Mouse (Mus musculus) stomach, embryonic 14.5 days (tissue): Measurements from ENCODE around the gene Nadk. TPM values are rescaled to one million over a fixed set of nuclear protein-coding genes. Genes with fewer than 3 reads are reported as not detected.
A peak's percentile ranks its signal among the peaks of the same experiment; 100 is the strongest.

ENCODE experiments used
- ATAC-seq: fragments of 200-750 bp; cut with Nextera tagmentation; 2 replicates; pipeline ENCODE4 v1.8.0; 2017; ENCODE audit warnings: low read depth, moderate TSS enrichment; ENCODE audit not compliant: insufficient number of reproducible peaks, insufficient read depth, low FRiP score
- H3K27ac ChIP-seq: fragments of 300-500 bp; sonication (generic); 2 replicates; pipeline ENCODE4 v1.5.1; 2014; ENCODE audit warnings: mild to moderate bottlenecking, low read length, moderate library complexity, mixed read lengths
- H3K27me3 ChIP-seq: fragments of 300-500 bp; sonication (generic); 2 replicates; pipeline ENCODE4 v1.6.1; 2014; ENCODE audit warnings: low read length, control low read depth, mixed read lengths; ENCODE audit not compliant: control insufficient read depth, insufficient read depth
- H3K36me3 ChIP-seq: fragments of 300-500 bp; sonication (generic); 2 replicates; pipeline ENCODE4 v1.6.1; 2014; ENCODE audit warnings: mild to moderate bottlenecking, control low read depth, low read length, moderate library complexity, mixed read lengths; ENCODE audit not compliant: control insufficient read depth, insufficient read depth
- H3K4me1 ChIP-seq: fragments of 300-500 bp; sonication (generic); 2 replicates; pipeline ENCODE4 v1.6.1; 2014; ENCODE audit warnings: low read length, control low read depth, mixed read lengths; ENCODE audit not compliant: control insufficient read depth, insufficient read depth
- H3K4me2 ChIP-seq: fragments of 300-500 bp; sonication (generic); replicated peaks from 2 replicates; pipeline ENCODE4 v1.6.1; 2014; ENCODE audit warnings: low read depth, low read length, control low read depth
- H3K4me3 ChIP-seq: fragments of 300-500 bp; sonication (generic); 2 replicates; pipeline ENCODE4 v1.5.1; 2014; ENCODE audit warnings: low read depth, low read length, control low read depth
- H3K9ac ChIP-seq: fragments of 300-500 bp; sonication (generic); replicated peaks from 2 replicates; pipeline ENCODE4 v1.6.1; 2014; ENCODE audit warnings: low read depth, mild to moderate bottlenecking, control low read depth, low read length, moderate library complexity, mixed read lengths
- H3K9me3 ChIP-seq: fragments of 300-500 bp; sonication (generic); 2 replicates; pipeline ENCODE4 v1.6.1; 2016; ENCODE audit warnings: low read depth, low read length, control low read depth; ENCODE audit not compliant: control insufficient read depth
- WGBS: fragments of 180-500 bp; shearing (Covaris S2); extraction: QIAGEN DNeasy Blood & Tissue Kit; methylation state at CpG from one replicate; pipeline ENCODE4 v1.1.7; 2014; 5-methylcytosine and 5-hydroxymethylcytosine counted together
- polyA plus RNA-seq: library from polyadenylated mRNA; unstranded; fragments of >200 nt; fragmentation: Nextera tagmentation; extraction: Ambion mirVana; gene quantifications from 2 replicates; pipeline ENCODE4 v1.2.1, GENCODE M21; 2014

The Nadk gene
- polyA plus RNA-seq, 1 experiment from 2014 or later = 78.4 TPM

GRCm38 (mm10) chr4:155573876-155574275 is 11.7 kb downstream of the Nadk start:
- Histone ChIP-seq H3K4me1 (no peaks in the 10 kb centered on the region), H3K9me3 (no peaks in the 10 kb centered on the region), H3K4me2 (no peak overlapping the region), H3K27me3 (no peaks in the 10 kb centered on the region), H3K27ac (no peak overlapping the region), H3K4me3 (no peak overlapping the region), H3K36me3 (peaks cover 14% of the 10 kb centered on the region), H3K9ac (no peak overlapping the region)
- 91% methylated on average over 9 of the region's 9 CpGs for WGBS
- no peak for ATAC-seq

DNA sequence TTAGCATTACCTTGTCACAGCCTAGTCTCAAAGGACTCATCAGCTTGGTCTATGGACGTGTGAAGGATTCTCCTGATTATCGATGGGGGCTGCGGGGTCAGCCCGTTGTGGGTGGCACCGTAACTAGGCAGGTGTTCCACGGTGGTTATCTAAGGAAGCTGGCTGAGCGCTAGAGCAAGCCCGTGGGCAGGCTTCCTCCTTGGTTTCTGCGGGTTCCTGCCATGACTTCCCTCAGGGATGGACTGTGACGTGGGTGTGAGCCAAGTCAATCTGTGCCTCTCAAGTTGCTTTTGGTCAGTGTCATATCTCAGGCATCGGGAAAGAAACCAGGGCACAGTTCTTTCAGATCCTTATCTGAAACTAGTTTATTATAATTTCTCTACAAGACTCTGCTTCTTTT is 12.8 kb downstream of the Nadk start:
- no peak overlapping the region for H3K27ac ChIP-seq
- 88% methylated on average over 11 of the region's 11 CpGs for WGBS
- no peak overlapping the region for H3K4me3 ChIP-seq
- H3K4me1 ChIP-seq = no peaks in the 10 kb centered on the region
- H3K9ac ChIP-seq = no peak overlapping the region
- ATAC-seq = no peak
- H3K27me3 ChIP-seq = no peaks in the 10 kb centered on the region
- no peak overlapping the region for H3K4me2 ChIP-seq
- H3K9me3 ChIP-seq = no peaks in the 10 kb centered on the region
- peaks cover 17% of the 10 kb centered on the region for H3K36me3 ChIP-seq

DNA sequence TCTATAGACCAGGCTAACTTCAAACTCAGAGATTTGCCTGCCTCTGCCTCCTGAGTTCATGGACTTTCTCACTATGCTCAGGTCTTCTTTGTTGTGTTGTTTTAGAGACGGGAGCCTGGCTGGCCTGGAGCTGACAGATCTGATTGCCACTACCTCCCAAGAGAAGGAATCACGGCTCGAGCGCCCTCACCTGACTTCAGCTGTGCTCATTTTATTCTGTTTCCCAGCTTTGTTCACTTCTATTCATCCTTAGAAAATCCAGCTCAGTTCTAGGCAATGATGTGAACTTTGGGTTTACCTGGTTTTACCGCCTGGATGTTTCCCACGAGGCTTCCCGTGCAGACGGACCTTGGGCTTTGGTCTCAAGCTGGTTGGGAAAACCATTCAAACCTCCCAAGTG is 13.3 kb downstream of the Nadk start:
- H3K9me3 ChIP-seq = no peaks in the 10 kb centered on the region
- H3K27me3 ChIP-seq = no peaks in the 10 kb centered on the region
- no peak overlapping the region for H3K27ac ChIP-seq
- peaks cover 17% of the 10 kb centered on the region for H3K36me3 ChIP-seq
- 96% methylated on average over 8 of the region's 8 CpGs for WGBS
- H3K4me3 ChIP-seq = no peak overlapping the region
- H3K9ac ChIP-seq = no peak overlapping the region
- ATAC-seq = no peak
- no peak overlapping the region for H3K4me2 ChIP-seq
- H3K4me1 ChIP-seq = no peaks in the 10 kb centered on the region

GRCm38 (mm10) chr4:155577132-155577531 is 15.0 kb downstream of the Nadk start:
- peaks cover 20% of the 10 kb centered on the region for H3K36me3 ChIP-seq
- H3K4me1 ChIP-seq = no peaks in the 10 kb centered on the region
- no peak for ATAC-seq
- H3K4me3 ChIP-seq = no peak overlapping the region
- no peak overlapping the region for H3K9ac ChIP-seq
- H3K4me2 ChIP-seq = no peak overlapping the region
- WGBS = 87% methylated on average over 9 of the region's 9 CpGs
- H3K9me3 ChIP-seq = no peaks in the 10 kb centered on the region
- no peak overlapping the region for H3K27ac ChIP-seq
- no peaks in the 10 kb centered on the region for H3K27me3 ChIP-seq

DNA sequence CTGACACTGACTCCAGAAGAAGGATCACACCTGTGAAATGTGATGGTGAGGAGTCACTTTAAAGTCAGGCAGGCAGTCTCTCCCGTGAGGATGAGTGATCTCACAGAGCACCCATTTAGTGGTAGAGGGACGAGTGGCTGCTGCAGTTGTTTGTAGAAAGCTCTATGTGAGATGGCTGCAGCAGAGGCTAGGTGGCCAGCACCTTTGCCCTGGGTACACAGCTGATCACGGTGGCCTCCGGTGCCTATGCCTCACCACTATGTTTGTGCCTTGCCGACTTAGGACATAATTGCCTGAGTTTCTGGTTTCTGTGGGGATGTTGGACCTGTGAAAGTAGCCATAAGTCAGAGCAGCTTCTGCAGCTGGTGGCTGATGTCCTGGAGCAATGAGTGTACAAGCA is 15.6 kb downstream of the Nadk start:
- H3K4me1 ChIP-seq = no peaks in the 10 kb centered on the region
- H3K9me3 ChIP-seq = no peaks in the 10 kb centered on the region
- H3K4me2 ChIP-seq = no peak overlapping the region
- peaks cover 21% of the 10 kb centered on the region for H3K36me3 ChIP-seq
- no peak overlapping the region for H3K9ac ChIP-seq
- H3K4me3 ChIP-seq = no peak overlapping the region
- no peaks in the 10 kb centered on the region for H3K27me3 ChIP-seq
- no peak overlapping the region for H3K27ac ChIP-seq
- WGBS = 72% methylated on average over 5 of the region's 5 CpGs
- no peak for ATAC-seq

DNA sequence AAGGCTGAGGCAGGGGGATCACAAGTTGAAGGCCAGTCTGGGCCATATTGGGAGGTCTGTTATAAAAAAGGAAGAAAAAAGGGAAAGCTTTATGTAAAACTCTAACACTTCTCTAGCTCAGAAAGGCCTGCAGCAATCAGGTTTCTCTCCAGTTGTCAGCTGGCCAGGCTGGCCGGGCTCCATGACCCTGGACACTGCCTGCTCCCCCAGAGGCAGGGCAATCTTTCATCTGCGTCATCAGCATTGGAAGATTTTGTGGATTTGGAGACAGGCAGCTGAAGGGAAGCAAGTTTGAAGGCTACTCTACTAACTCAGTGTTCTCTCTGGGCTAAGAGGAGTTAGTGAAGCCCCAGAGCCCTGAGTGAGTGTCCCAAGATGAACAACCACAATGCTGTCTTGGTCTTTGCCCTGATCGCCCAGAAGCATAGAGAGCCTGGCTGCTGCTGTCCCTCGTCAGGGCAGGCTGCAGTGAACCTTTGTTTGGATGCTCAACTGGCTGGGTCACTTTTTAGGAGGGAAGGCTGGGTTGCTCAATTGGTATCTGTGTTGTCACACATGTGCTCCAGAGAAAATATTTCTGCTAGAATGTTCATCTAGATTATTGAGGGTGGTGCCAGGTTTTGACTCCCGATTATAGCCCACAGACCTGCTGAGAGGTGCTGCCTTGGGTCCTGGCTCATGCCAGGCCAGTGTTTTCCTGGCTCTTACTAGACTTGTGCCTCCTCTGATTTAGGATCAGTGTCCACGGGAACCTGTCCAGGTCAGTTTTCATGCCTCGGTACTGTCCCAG is 16.4 kb downstream of the Nadk start:
- no peaks in the 10 kb centered on the region for H3K4me1 ChIP-seq
- no peak overlapping the region for H3K27ac ChIP-seq

GRCm38 (mm10) chr4:155580420-155580819 is 18.2 kb downstream of the Nadk start:
- H3K4me2 ChIP-seq = no peak overlapping the region
- no peak overlapping the region for H3K27ac ChIP-seq
- H3K36me3 ChIP-seq = peaks cover 34% of the 10 kb centered on the region
- H3K9me3 ChIP-seq = no peaks in the 10 kb centered on the region
- H3K4me1 ChIP-seq = no peaks in the 10 kb centered on the region
- no peak for ATAC-seq
- H3K9ac ChIP-seq = no peak overlapping the region
- 33% methylated on average over 1 of the region's 1 CpGs for WGBS
- no peak overlapping the region for H3K4me3 ChIP-seq
- H3K27me3 ChIP-seq = no peaks in the 10 kb centered on the region

More for the DNA sequence above, 16.4 kb downstream of the Nadk start:
- Histone ChIP-seq H3K36me3 (peaks cover 21% of the 10 kb centered on the region), H3K4me3 (no peak overlapping the region), H3K9me3 (no peaks in the 10 kb centered on the region), H3K4me2 (no peak overlapping the region), H3K9ac (no peak overlapping the region), H3K27me3 (no peaks in the 10 kb centered on the region)
- no peak for ATAC-seq
- WGBS = 84% methylated on average over 7 of the region's 7 CpGs

DNA sequence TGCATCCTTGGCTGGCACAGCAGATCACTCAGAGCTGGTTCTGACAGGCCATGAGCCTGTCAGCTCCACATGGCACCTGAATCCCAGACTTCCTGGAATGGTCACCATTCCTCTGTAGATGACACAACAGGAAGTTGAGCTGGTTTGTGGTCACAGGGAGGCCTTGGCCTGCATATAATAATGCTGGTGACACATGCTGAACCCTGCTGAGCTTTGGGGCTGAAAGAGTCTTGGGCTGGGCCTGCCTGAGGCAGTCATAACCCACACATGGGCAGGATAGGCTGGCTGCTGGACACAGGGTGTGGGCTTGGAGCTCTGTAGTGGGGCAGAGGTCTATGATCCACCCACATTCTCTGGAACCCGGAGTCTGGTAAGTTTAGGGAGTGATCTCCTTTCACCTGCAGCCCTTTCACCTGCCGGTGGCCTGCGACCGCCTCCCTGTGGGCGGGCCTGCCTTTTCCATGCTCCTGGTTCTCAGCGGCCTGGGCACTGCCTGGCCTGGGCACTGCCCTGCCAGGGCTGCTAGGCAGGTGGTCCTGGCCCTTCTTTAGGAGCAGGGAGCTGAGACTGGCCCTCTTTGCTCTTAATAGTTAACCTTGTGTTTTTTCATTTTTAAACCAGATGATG is 20.2 kb downstream of the Nadk start:
- no peak overlapping the region for H3K27ac ChIP-seq
- H3K9me3 ChIP-seq = no peaks in the 10 kb centered on the region
- H3K4me1 ChIP-seq = no peaks in the 10 kb centered on the region
- 93% methylated on average over 6 of the region's 6 CpGs for WGBS
- peaks cover 46% of the 10 kb centered on the region for H3K36me3 ChIP-seq
- H3K27me3 ChIP-seq = no peaks in the 10 kb centered on the region
- H3K4me3 ChIP-seq = no peak overlapping the region
- no peak overlapping the region for H3K9ac ChIP-seq
- no peak overlapping the region for H3K4me2 ChIP-seq
- 0 out of 2 replicates have a peak, but pooled peaks have one; percentile 18 for ATAC-seq
